Mouse (Mus musculus) lung, postnatal 0 days (tissue): Measurements from ENCODE around the gene Thbs2.

Experiments used
- CTCF ChIP-seq: IDR thresholded peaks from 2 replicates; pipeline ENCODE4 v1.5.1; 2016; ENCODE audit warnings: antibody characterized with exemption, mild to moderate bottlenecking
- EP300 ChIP-seq: IDR thresholded peaks from 2 replicates; pipeline ENCODE4 v1.6.1; 2016; ENCODE audit warnings: antibody characterized with exemption, mild to moderate bottlenecking, control low read depth

DNA sequence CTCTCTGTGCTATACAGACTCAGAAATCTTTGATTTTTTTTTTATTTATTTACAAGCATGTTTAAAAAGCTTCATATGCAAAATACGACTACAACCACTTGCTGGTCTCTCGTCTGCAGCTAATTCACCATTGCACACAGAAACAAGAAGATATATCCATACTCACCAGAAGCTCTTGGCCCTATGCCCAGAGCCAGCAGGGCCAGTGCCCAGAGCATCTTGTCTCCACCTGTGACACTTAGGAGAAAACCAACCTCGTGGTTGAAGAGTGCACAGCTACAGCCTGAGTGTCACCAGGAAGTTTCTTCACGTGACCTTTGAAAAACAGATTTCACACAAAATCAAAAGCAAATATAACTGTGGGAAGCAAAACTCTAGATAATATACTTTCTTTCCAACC lies 2.8 kb downstream of the Thbs2 start:
- TF ChIP-seq CTCF (no peak), EP300 (no peak)
